Mouse (Mus musculus) G1E-ER4 (cell line): ENCODE results near the gene Rasl10a. TPM values are rescaled to one million over a fixed set of nuclear protein-coding genes. Genes with fewer than 3 reads are reported as not detected.
A peak's percentile ranks its signal among the peaks of the same experiment; 100 is the strongest.

Source experiments
- GATA1 ChIP-seq: IDR thresholded peaks from one replicate; pipeline ENCODE4 v1.8.0; 2012; ENCODE audit warnings: low read length, inconsistent platforms
- polyA plus RNA-seq: library from polyadenylated mRNA; stranded (reverse); fragments of >175 nt; gene quantifications from 2 replicates; pipeline ENCODE4 v1.2.3, GENCODE M21; 2012

Rasl10a gene
- 0.06 TPM in 2 replicates for polyA plus RNA-seq

GRCm38 (mm10) chr11:5057856-5058641, at the start of gene Rasl10a:
Rasl10a (plus strand) TSS chr11:5058128.
- no peak for TF ChIP-seq GATA1

GRCm38 (mm10) chr11:5008867-5009266, 49.1 kb upstream of the Rasl10a start:
- TF ChIP-seq GATA1, result peak; percentile 36

- TF ChIP-seq GATA1, result peak; percentile 59
These were observed 48.4 kb upstream of the Rasl10a start for GRCm38 (mm10) chr11:5009354-5010074.

GRCm38 (mm10) chr11:5010205-5010604, 47.7 kb upstream of the Rasl10a start:
- no peak for TF ChIP-seq GATA1

GRCm38 (mm10) chr11:5011480-5011879, 46.4 kb upstream of the Rasl10a start:
- TF ChIP-seq GATA1, result no peak

GRCm38 (mm10) chr11:5012213-5012715, 45.7 kb upstream of the Rasl10a start:
- TF ChIP-seq GATA1, result no peak

- TF ChIP-seq GATA1, result no peak
These were observed 42.2 kb upstream of the Rasl10a start for GRCm38 (mm10) chr11:5015720-5016119.

GRCm38 (mm10) chr11:5016286-5016685, 41.6 kb upstream of the Rasl10a start:
- TF ChIP-seq GATA1, result no peak

- no peak for TF ChIP-seq GATA1
These were observed 40.4 kb upstream of the Rasl10a start for GRCm38 (mm10) chr11:5017506-5017905.

GRCm38 (mm10) chr11:5025108-5025507, 32.8 kb upstream of the Rasl10a start:
- no peak for TF ChIP-seq GATA1

GRCm38 (mm10) chr11:5028228-5028627, 29.7 kb upstream of the Rasl10a start:
- TF ChIP-seq GATA1, result no peak

- TF ChIP-seq GATA1, result no peak
These were observed 25.2 kb upstream of the Rasl10a start for GRCm38 (mm10) chr11:5032706-5033105.

GRCm38 (mm10) chr11:5033136-5033535, 24.8 kb upstream of the Rasl10a start:
- TF ChIP-seq GATA1, result no peak

GRCm38 (mm10) chr11:5035421-5035820, 22.5 kb upstream of the Rasl10a start:
- no peak for TF ChIP-seq GATA1

GRCm38 (mm10) chr11:5037146-5037854, 20.6 kb upstream of the Rasl10a start:
- TF ChIP-seq GATA1, result no peak

- TF ChIP-seq GATA1, result no peak
These were observed 17.3 kb upstream of the Rasl10a start for GRCm38 (mm10) chr11:5040585-5040984.
